Mouse (Mus musculus) 3T3-L1 (cell line): ENCODE data around the gene Retreg1.

Source experiments
- DNase-seq: peaks from one replicate; pipeline ENCODE4 v3.0.0-alpha.2; 2015; ENCODE audit warnings: low read depth, low spot score

Gene Retreg1

DNA sequence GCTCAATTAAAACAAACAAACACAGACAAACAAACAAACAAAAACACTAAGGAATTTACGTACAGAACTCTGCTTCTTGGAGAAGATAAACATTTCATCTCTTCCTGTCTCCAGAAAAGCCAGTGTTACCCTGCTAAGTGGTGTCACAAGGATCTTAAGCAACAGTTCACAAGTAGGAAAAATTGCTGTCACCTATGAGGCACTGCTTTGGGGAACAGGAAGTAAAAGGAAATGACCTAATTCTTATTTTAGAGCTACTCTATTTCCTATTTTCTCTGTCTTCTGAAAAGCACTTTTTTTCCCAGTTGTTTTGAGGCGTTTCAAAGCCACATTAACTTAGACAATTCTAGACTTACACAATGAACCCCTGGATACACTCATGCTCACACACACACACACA lies 12.6 kb upstream of the Retreg1 start:
- no peak for DNase-seq

DNA sequence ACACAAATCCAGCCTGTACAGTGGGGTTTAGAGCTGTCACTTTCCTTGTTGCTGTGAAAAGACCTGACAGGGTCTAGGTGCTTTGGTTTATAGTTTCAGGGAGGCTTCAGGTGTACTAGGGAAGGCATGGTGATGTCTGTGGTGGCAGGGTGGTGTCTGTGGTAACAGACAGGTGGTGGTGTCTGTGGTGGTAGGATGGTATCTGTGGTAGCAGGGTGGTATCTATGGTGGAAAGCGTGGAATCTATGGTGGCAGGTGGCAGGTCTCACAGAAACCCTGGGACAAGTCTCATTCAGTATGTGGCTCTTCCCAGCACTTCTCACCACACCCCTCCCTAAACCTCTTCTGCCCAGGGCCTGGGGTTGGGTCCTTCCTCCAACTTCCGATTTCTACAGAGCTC lies 8.7 kb upstream of the Retreg1 start:
- no peak for DNase-seq

DNA sequence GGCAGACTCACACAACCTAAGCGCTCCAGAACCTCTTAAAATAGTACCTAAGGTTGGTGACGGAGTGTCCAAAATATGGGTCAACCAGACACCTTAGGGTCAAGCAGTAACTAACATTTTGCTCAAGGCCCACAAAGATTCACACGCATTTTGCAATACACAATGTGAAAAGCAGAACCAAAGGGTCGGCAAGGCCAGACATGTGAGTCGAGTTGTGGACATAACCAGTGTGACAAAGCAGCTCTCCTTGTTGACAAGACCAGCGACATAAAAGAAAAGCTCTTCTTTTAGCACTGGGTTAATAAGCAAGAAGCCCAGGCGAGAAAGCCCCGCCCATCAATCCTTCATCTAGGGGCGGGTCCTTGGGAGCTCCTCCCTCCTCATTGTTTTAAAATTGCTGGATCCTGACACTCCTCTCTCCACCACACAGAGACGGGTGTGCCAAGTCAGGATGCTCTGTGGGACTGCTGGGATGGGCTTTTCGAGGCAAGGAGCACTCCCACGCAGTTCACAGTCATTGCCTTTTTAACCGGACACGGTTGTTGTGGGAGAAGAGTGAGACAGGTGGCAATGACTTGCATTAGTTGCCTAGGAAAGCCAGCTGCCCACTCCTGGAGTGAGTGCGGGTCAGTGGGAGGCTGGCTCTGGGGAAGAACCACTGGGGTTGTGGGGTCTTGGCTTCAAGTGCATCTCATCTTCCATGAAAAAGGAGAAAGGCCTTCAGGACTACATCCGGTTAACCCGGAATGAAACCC lies 7.9 kb upstream of the Retreg1 start:
- no peak for DNase-seq

DNA sequence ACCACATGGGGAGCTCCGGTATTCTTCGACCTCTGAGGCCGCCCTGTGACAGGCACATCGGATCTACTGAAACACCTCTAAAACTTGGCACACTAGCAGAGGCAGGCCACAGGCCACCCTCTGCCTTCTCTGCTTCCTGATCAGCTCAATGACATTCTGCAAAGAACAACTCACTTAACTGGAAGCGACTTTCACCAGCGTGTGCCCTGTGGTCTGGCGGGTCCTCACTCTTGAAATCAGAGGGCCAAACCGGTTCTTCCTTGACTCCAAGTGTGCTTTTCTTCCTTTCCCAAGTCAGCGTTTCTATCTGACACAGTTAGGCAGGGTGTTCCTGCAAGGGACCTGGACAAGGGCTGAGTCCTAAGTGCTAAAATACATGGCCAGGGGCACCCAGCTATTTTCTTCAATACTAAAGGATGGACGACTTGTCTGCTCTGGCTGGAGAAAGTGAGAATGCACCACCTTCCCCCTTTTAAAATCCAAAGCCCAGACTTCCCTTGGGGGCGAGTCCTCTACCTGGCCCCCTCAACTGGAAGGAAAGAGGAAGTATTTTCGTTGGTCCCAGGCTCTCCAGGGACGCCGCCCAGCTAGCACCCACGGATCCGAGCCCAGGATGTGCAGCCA lies 406 bp upstream of the Retreg1 start:
- DNase-seq = no peak

DNA sequence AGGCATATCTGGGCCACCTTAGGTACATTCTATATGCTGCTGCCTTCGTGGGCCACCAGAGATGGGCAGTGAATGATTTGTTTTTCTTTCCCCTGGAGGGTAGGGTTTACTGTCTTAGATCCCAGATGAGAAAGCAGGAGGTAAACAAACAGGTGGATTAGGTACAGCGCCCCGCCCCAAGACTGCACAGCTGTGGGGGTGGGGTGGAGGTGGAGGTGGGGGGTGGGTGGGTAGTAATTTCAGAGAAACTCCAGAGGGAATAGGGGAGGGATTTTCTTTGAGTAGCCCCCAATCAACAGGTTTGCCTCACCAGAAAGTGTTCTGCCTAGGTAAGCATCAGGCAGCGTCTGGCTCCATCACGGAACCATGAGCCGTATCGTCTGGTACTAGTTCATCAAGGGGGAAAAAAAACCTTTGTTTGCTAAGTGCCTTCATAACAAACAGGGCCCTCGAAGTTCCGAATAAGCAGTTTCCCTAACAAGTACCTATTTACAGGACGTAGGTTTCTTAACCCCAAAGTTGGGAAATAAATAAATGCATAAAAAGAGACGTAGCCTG lies 1.1 kb downstream of the Retreg1 start:
- no peak for DNase-seq

DNA sequence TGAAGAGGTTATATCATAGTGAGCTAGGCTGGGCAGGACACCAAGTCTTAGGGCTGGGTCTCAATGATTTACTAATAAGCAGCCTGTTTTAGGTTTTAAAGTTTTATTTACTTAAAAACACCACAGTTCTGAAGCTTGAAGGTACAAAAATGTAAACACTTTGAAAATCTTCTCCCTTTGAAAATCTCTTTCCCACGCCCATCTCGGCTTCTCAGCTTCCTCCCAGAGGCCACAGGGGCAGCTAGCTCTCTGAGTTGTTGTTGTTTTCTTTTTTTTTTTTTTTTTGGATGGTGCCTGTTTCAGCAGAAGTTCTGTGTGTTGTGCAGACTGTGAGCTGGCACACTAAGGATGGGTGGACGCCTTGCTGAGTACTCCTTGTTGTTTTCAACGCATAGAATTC lies 1.8 kb downstream of the Retreg1 start:
- no peak for DNase-seq

DNA sequence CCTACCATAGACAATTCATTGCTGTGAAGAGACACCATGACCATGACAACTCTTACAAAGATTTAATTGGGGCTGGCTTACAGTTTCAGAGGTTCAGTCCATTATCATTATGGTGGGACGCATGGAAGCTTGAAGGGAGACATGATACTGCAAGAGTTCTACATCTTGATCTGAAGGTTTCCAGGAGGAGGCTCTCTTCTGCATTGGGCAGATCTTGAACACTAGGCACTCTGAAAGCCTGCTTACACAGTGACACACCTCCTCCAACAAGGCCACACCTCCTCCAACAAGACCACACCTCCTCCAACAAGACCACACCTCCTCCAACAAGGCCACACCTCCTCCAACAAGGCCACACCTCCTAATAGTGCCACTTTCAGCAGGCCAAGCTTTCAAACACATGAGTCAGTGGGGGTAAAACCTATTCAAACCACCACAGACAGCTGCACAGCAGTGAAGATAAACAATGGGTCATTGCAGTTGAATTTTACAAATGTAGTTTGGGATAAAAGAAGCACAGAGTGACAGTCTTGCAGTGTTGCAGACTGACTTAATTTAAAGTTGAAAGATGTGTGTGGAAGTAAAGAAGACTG lies 4.7 kb downstream of the Retreg1 start:
- DNase-seq = peak; percentile 20

DNA sequence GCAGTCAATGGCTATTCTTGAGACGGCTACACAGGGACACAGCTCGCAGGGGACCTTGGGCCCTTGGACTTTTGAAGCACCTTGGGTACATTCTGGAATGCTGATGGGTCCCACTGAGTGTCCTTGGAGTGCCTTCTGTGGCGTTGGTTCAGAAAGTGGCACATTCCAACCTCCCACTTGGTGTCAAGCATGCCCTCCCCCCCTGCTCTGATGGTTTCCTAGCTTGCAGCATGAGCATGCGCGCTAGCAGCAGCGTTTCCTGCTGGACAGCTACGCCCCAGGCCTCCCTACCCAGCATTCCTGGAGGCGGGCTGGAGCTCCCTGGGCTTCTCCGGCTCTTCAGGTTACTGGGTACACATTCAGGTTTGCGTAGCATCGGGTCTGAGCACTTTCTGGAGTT lies 7.6 kb downstream of the Retreg1 start:
- no peak for DNase-seq

DNA sequence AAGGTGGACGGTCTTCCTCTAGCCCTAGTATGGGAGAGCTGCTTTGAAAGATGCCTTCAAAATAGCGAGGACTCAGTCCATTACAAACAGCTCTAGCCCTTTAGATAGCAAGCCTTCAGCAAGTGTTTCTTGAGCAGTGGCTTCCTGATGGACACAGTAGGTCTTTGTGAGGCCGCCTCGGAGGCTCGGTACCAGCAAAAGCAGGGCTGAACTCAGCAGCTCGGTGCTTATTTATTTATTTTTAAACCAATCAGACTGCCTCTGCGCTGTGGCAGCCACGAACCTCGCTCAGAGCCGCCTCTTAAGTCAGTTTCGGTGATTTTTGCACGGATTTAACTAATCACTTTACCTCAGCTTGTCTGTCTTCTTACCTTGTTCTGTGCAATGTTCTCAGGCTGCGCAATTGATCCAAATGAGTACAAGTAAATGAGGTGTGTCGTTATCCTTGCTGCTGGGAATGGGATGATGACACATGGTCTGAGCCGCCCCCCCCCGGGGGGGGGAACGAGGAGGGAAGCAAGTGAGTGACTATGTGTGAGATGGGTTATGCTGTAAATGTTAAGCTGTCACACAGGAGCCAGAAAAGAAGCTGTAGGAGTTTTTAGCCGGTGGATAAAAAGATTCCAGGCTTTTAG lies 11.4 kb downstream of the Retreg1 start:
- no peak for DNase-seq

DNA sequence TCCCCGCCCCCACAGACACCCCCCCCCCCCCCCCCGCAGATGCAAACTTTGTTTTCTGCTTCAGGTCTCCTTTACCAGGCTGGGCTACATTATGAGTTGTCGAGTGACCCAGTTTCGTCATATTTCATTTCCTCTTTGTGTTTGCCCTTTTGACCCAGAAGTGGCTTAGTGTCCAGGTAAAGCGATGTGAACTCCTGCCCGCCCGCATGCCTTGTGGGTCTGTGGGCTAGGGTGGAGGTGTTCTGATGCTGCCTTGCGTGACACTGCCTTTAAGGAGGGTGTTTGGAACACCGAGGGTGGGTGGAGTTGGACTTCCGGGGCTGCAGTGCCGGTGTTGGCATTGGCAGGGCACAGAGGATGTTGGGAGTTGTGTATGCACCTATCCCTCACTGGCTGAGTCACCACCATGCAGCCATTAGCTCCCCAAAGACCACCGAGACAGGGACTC lies 15.7 kb downstream of the Retreg1 start:
- no peak for DNase-seq

DNA sequence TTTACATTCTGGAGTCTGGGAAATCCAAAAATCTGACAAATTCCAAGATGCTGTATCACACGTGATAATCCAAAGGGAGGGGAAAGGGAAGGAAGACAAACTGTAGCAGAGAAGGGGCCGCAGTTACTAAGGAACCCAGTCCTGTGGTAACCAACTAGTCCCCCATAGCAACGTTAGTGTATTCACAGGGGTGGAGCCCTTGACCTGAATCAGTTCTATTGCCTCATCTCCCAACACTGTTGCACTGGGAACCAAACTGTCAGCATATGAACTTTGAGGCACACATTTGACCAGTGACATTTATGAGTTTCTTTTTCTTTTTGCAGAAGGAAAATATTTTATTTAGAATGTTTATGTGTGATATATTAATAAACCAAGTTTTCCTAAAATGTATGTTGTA lies 16.5 kb downstream of the Retreg1 start:
- DNase-seq = no peak

DNA sequence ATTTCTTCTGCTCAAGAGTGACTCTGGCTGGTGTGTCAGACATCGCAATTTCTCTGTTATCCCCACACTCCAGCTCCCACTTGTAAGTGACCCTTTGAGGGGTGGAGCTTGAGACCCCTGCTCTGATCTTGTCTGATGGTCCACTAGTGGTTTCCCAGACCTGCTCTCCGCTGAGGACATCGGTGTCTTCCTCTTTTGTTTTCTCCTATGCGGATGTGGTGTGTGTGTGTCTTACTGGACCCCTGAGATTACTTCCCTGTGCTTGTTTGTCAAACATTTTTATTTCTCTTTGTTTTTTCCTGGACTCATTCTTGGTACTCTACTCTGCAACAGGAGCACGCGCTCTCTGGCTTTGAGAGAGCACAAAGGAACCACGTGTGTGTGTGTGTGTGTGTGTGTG lies 18.9 kb downstream of the Retreg1 start:
- no peak for DNase-seq

DNA sequence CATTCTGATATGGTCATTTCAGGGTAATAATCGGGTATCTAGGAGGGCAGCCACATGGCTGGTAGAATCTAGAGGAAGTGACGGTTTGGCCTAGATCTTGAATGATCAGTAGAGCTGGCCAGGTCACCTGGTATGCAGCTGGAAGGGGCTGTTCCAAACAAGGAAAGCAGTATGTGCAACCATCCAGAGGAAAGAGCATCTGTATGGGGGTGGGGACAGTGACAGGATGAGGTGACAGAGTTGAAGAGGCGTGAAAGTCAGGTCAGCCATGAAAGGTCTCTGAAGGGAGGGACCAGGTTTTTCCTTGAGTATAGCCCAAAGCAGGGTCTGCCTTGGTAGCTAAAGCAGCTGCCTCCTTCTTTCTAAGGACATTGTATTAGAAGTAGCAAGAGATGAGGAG lies 22.6 kb downstream of the Retreg1 start:
- no peak for DNase-seq

DNA sequence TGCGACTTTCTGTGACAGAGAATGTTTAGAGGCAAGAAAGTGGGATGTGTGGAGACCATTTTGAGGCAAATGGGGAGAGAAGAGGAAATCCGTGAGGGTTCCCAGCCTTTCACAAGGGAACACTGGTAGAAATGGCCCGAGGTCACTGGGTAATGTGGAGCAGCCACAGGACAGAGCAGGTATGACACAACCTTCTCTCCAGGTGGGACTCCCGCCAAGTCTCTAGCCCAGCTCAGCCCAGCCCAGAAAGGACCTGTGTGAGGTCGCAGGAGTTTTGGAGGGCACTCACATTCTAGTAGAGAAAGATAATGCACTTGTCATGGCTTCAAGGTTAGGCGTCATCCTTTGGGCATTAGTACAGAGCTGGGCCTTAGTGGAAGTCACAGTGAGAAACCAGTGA lies 23.1 kb downstream of the Retreg1 start:
- no peak for DNase-seq

DNA sequence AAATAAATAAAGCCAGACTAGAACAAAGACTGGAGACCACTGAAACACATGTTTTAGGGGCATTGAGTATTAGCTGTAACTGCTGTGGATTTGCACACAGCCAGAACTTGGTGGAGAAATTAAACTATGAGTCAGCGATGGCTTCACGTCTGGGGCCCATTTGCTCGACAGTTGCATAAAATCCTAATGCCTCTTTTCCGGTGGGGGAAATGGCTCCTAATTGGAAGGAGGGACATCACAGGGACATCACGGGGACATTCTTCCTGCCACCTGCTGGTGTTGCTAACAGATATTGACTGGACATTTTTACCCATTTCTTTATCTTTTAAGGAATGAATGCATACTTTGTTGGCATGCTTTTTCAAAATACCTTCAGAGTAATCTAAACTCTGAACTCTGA lies 26.1 kb downstream of the Retreg1 start:
- peak; percentile 17 for DNase-seq

DNA sequence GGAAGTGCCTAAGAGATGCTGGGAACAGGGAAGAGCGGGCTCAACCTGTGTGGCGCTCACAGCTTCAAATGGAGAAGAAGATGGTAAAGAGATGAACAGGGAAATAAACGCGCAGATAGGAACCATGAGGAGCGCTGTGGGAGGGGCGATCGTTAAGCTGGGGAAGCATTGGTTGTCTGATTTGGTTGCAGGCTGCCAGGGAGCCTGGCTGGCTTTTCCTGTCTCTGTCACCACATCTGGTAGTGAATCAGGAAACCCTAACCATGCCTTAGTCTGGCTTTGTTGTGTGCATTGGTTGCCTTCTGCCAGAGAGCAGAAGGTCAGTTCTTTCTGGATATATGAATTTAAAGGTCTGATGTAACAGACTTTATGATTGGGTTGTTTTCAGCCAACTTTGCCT lies 28.5 kb downstream of the Retreg1 start:
- DNase-seq = no peak

DNA sequence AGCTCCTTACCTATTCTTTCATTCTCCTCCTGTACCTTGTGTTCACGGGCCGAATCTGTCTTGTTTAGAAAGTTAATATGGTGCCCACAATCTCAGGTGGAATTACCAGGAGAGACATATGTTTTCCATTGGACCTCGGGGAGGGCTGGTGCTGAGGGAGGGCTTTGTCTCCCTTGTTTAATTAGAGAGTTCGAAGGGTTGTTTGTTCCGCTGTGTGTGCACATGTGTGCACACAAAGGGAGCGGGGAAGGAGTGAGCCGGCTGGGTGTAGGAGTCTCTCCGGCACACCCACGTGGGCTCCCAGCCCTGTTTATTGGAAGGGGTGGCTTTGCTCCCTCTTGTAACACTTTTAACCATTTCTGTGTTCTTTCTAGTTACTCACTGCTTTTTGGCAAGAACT lies 29.1 kb downstream of the Retreg1 start:
- DNase-seq = no peak

DNA sequence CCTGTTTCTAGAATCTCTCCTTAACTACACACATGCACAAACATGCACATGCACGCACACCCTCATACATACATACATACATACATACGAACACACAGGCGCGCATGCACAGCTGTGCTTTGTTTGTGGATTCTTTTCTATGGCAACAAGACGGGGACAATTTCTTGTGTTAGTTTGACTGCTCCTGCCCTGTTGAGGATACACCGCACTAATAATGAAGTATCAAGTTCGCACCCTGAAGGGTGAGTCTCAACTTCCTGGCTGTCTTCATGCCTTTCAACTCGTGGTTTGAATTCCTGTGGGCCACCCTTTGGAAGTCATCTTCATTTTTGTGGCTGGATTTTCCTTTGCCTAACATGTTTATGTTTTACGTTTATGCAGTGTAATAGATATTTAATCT lies 29.7 kb downstream of the Retreg1 start:
- DNase-seq = peak; percentile 61

DNA sequence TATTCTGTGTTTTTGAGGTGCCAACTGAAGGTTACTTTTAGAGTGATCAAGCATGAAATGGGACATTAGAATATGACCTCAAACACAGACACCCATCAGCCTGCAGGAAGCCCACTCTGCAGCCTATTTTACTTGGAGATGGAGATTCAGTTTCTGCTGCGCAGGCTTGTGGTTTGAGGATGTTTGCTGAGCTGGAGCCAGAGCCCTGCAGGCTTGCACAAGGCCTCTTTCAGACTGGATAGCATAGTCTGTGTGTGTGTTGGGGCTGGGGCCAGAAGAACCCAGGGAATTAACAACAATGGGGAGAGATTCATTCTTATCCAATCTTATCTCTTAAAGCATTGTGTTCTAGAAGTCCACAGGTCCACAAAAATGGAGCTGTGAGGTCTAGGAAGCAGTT lies 30.6 kb downstream of the Retreg1 start:
- DNase-seq = no peak

DNA sequence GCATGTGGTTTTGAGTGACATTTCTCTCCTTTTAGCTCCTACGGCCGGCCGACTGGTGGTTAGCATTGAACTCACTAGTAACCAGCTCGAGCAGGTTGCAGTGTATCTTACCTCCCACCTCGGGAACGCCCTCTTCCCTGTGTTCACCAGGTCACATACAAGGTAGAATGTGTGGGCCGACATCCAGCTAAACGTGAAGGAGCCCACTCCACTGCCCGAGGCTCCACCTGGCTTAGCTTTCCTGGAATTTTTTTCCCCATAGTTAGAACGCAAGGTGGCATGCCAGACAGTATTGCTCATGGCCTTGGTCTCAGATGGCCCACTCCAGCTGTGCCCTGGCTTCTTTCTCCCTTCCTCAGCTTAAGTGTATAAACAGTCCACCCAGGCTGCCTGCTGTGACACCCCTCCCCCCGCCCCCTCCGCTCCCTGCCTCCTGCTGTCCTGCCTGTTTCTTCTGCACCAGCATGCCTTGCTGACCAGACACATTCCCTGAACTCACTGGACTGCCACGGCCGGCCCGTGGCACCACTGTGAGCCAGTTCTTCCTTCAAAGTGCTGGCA lies 33.7 kb downstream of the Retreg1 start:
- no peak for DNase-seq

DNA sequence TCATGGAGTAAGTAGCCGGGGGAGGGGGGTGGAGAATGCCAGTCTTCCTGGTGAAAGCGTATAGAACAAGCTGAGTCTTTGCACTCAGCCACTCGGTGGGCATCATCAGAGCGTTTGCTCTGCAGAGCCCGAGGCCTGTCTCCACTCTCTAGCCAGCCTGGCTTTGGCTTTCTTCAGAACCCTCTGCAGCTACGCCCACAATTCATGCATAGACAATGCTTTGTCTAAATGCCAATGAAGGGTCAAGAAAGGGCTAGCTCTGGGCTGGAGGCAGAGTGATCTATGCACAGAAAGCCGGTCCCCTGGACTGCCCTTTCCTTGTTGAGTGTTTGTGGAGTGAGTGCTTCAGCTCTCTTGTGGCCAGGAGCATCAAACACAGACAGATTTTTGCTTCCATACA lies 34.8 kb downstream of the Retreg1 start:
- peak; percentile 27 for DNase-seq

DNA sequence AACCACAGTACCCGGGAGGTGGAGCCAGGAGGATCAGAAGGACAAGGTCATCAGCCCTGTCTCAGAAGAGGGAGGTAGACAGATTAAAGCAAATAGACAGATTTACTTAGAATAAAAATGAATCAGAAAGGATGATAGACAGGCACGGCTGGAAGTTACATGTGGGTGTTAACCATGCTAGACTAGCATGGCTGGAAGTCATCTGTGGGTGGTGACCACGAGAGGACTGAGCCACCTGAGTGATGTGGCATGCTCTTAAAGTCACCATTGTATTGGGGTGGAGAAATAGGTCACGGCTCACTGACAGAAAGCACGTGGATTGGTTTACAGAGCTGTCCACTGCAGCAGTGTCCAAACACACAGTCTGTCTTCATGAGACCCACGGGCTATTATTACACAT lies 36.2 kb downstream of the Retreg1 start:
- no peak for DNase-seq
